Mouse (Mus musculus): ENCODE data around the gene Piwil1. TPM values are rescaled to one million over a fixed set of nuclear protein-coding genes. Genes with fewer than 3 reads are reported as not detected.

Gene Piwil1
- 0.26 TPM for polyA plus RNA-seq (2014; fragmentation: Illumina TruSeq; extraction: RNeasy Lipid Tissue Mini Kit (QIAGEN cat#74804))

GRCm38 (mm10) chr5:128702224-128702623 is at the start of gene Piwil1:
TSS of gene Piwil1 (plus strand) at chr5:128702524.

Other genes starting within 250 kb of the Piwil1 start
- 0.31 TPM for gene Fzd10, start 101.7 kb upstream of the Piwil1 start, polyA plus RNA-seq (2014; fragmentation: Illumina TruSeq; extraction: RNeasy Lipid Tissue Mini Kit (QIAGEN cat#74804))

All from ovary, adult 10 weeks (tissue).